Mouse (Mus musculus): ENCODE measurements around the gene St6galnac3. TPM values are rescaled to one million over a fixed set of nuclear protein-coding genes. Genes with fewer than 3 reads are reported as not detected.

St6galnac3 gene
- total and polyA plus RNA-seq, 3 experiments = 0.08 to 1.1 (median 0.38) TPM

DNA sequence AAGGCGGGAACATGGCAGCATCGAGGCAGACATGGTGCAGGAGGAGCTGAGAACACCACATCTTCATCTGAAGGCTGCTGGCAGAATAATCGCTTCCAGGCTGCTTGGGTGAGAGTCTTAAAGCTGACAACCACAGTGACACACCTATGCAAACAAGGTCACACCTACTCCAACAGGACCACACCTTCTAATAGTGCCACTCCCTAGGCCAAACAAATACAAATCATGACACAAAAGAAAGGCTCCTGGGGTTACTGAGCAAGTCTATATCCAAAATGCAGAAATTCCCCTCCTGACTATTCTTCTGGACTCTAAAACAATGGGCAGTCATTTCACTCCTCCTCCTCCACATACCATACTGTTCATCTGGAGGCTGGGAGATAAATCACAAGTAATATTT, 365.0 kb downstream of the St6galnac3 start:
- Histone ChIP-seq H3K27ac (ENCODE audit: insufficient read depth, low read depth) (no peak overlapping the region), H3K4me3 (replicated peaks in 1 of 3; ENCODE audit: low read depth in 2 of 3, low read length in 2 of 3, poor library complexity in 1 of 3) (no peak overlapping the region)
- in situ Hi-C loops (cut with MboI; ENCODE audit: low pct_ligation_motif_present, low pct_unique_long_range_greater_than_20kb, low sequenced_read_pairs) = no loop called here

GRCm38 (mm10) chr3:153356071-153356470, 368.9 kb downstream of the St6galnac3 start:
- no peak overlapping the region for H3K9ac ChIP-seq (ENCODE audit: insufficient read depth, low read depth)
- H3K36me3 ChIP-seq (replicated peaks in 1 of 2; ENCODE audit: control insufficient read depth in 1 of 2, insufficient read depth in 1 of 2, low read length in 1 of 2) = no peaks in the 10 kb centered on the region
- H3K4me1 ChIP-seq (ENCODE audit: control insufficient read depth in 1 of 2, insufficient read depth in 2 of 2) = peaks cover 0 to 13% of the 10 kb centered on the region in 2 experiments; a peak in 2 of 4 replicates
- H3K27me3 ChIP-seq (replicated peaks) = no peaks in the 10 kb centered on the region
- TF ChIP-seq TCF12 (IDR thresholded peaks at IDR 0.05; ENCODE audit: low read depth, low read length) = no peak
- TF ChIP-seq ZC3H11A (IDR thresholded peaks at IDR 0.05; ENCODE audit: low read depth, low read length) = no peak
- TF ChIP-seq SIN3A (IDR thresholded peaks at IDR 0.05; ENCODE audit: low read length) = no peak
- TF ChIP-seq NELFE (IDR thresholded peaks at IDR 0.05; ENCODE audit: low read depth, low read length) = no peak
- TF ChIP-seq POLR2A (IDR thresholded peaks at IDR 0.05; ENCODE audit: low read depth, low read length) = no peak
- TF ChIP-seq RCOR1 (conservative IDR thresholded peaks at IDR 0.05; ENCODE audit: low read depth, low read length) = no peak
- TF ChIP-seq EP300 (IDR thresholded peaks at IDR 0.05; ENCODE audit: low read length) = no peak
- no peak for TF ChIP-seq MAFK (IDR thresholded peaks at IDR 0.05; ENCODE audit: insufficient replicate concordance, low read length)
- no peak for TF ChIP-seq HCFC1 (IDR thresholded peaks at IDR 0.05; ENCODE audit: low read depth, low read length)
- no peak for TF ChIP-seq USF2 (conservative IDR thresholded peaks at IDR 0.05; ENCODE audit: low read depth, low read length)
- TF ChIP-seq POLR2AphosphoS2 (IDR thresholded peaks at IDR 0.05; ENCODE audit: low read depth, low read length) = no peak
- TF ChIP-seq NRF1 (IDR thresholded peaks at IDR 0.05; ENCODE audit: low read depth, low read length) = no peak
- TF ChIP-seq ZKSCAN1 (IDR thresholded peaks at IDR 0.05; ENCODE audit: borderline replicate concordance, low read depth, low read length) = no peak
- TF ChIP-seq TBP (conservative IDR thresholded peaks at IDR 0.05; ENCODE audit: low read depth, low read length) = no peak
- no peak for TF ChIP-seq KAT2A (IDR thresholded peaks at IDR 0.05; ENCODE audit: insufficient replicate concordance, low read length)
- in situ Hi-C loops (cut with MboI; ENCODE audit: low pct_ligation_motif_present, low pct_unique_long_range_greater_than_20kb, low sequenced_read_pairs) (no loop called here), dilution Hi-C loops (cut with MboI; ENCODE audit: extremely low pct_ligation_motif_present, extremely low pct_unique_long_range_greater_than_20kb, low sequenced_read_pairs) (no loop called here)
- H3K4me2 ChIP-seq (ENCODE audit: insufficient read depth, low read depth, poor library complexity, severe bottlenecking) = no peak overlapping the region
- no peak for DNase-seq (ENCODE audit: extremely low read depth)
- H3K4me3 ChIP-seq (replicated peaks in 1 of 3; ENCODE audit: low read depth in 2 of 3, low read length in 2 of 3, poor library complexity in 1 of 3) = no peak overlapping the region
- no peaks in the 10 kb centered on the region for H3K79me2 ChIP-seq (replicated peaks; ENCODE audit: control insufficient read depth, extremely low read depth, insufficient read depth, poor library complexity, severe bottlenecking)
- no peak overlapping the region for H3K27ac ChIP-seq (ENCODE audit: insufficient read depth, low read depth)
- H3K9me3 ChIP-seq (replicated peaks; ENCODE audit: low read length) = no peaks in the 10 kb centered on the region

More for the DNA sequence above, 365.0 kb downstream of the St6galnac3 start:
- Histone ChIP-seq H3K27me3 (replicated peaks) (no peaks in the 10 kb centered on the region), H3K79me2 (replicated peaks; ENCODE audit: control insufficient read depth, extremely low read depth, insufficient read depth, poor library complexity, severe bottlenecking) (no peaks in the 10 kb centered on the region), H3K4me2 (ENCODE audit: insufficient read depth, low read depth, poor library complexity, severe bottlenecking) (no peak overlapping the region), H3K36me3 (replicated peaks in 1 of 2; ENCODE audit: control insufficient read depth in 1 of 2, insufficient read depth in 1 of 2, low read length in 1 of 2) (no peaks in the 10 kb centered on the region), H3K9ac (ENCODE audit: insufficient read depth, low read depth) (no peak overlapping the region), H3K9me3 (replicated peaks; ENCODE audit: low read length) (no peaks in the 10 kb centered on the region), H3K4me1 (ENCODE audit: control insufficient read depth in 1 of 2, insufficient read depth in 2 of 2) (peaks cover 0 to 2% of the 10 kb centered on the region in 2 experiments; a peak in 1 of 4 replicates)
- TF ChIP-seq MEF2A (IDR thresholded peaks at IDR 0.05; ENCODE audit: borderline replicate concordance, low read depth, low read length) = no peak
- no peak for TF ChIP-seq MAZ (IDR thresholded peaks at IDR 0.05; ENCODE audit: low read depth, low read length)
- TF ChIP-seq ZC3H11A (IDR thresholded peaks at IDR 0.05; ENCODE audit: low read depth, low read length) = no peak
- no peak for TF ChIP-seq RCOR1 (conservative IDR thresholded peaks at IDR 0.05; ENCODE audit: low read depth, low read length)
- no peak for TF ChIP-seq TBP (conservative IDR thresholded peaks at IDR 0.05; ENCODE audit: low read depth, low read length)
- no peak for TF ChIP-seq CHD1 (IDR thresholded peaks at IDR 0.05; ENCODE audit: low read depth, low read length)
- TF ChIP-seq E2F4 (IDR thresholded peaks at IDR 0.05; ENCODE audit: insufficient replicate concordance, low read depth, low read length) = no peak
- no peak for TF ChIP-seq MAX (IDR thresholded peaks at IDR 0.05; ENCODE audit: low read length)
- no peak for TF ChIP-seq IRF4 (IDR thresholded peaks at IDR 0.05; ENCODE audit: low read depth, low read length)
- no peak for TF ChIP-seq CHD2 (IDR thresholded peaks at IDR 0.05; ENCODE audit: low read length)
- TF ChIP-seq SMC3 (IDR thresholded peaks at IDR 0.05; ENCODE audit: low read depth, low read length) = no peak
- TF ChIP-seq MYC (IDR thresholded peaks at IDR 0.05; ENCODE audit: low read depth, low read length) = no peak
- DNase-seq (ENCODE audit: extremely low read depth) = no peak
- dilution Hi-C loops (cut with MboI; ENCODE audit: extremely low pct_ligation_motif_present, extremely low pct_unique_long_range_greater_than_20kb, low sequenced_read_pairs) = no loop called here

Data from CH12.LX (cell line).